Mouse (Mus musculus) urinary bladder, adult 18-20 months (tissue): ENCODE measurements at regions not wholly inside any gene's neighbourhood (a gene's known extent, or its start where the extent isn't known, plus 50 kb on each side); places are given as distances from the start of the nearest gene placed in this dataset.

Experiments used
- DNase-seq, 2 experiments: peaks; one replicate each; pipeline ENCODE4 v3.0.0; 2022; ENCODE audit warnings: low spot score in 2 of 2, mixed read lengths in 2 of 2

GRCm38 (mm10) chr5:74943737-74944403, 100.7 kb downstream of the Chic2 start:
- DNase-seq = peak; percentile 80 to 86

- no peak for DNase-seq
Measured at GRCm38 (mm10) chr5:74941426-74941825, 103.1 kb downstream of the Chic2 start.

DNA sequence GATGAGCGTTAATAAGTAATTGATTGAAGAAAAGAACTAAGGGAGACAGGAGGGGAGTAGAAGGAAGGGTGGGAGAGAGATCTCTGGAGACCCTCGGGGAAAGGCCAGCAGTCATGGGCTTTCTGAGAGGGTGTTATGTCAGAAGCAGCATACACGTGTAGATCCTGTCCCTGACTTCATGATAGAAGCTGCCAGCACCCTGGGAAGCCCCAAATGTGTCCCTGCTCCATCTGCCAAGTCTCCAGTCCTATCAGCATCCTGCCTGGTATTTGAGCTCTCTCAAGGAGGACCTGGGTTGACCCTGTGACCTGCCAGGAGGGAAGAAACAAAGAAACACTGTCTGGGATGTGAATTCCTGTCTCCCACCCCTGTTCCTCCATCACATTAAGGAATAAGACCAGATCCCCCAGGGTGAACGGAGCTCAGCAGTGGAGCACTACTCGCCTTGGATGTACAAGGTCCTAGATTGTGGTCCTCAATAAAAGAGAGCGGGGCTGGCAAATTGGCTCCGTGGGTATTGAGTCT, 107.1 kb downstream of the Chic2 start:
- no peak for DNase-seq

GRCm38 (mm10) chr5:74936087-74936486, 108.5 kb downstream of the Chic2 start:
- no peak for DNase-seq

DNA sequence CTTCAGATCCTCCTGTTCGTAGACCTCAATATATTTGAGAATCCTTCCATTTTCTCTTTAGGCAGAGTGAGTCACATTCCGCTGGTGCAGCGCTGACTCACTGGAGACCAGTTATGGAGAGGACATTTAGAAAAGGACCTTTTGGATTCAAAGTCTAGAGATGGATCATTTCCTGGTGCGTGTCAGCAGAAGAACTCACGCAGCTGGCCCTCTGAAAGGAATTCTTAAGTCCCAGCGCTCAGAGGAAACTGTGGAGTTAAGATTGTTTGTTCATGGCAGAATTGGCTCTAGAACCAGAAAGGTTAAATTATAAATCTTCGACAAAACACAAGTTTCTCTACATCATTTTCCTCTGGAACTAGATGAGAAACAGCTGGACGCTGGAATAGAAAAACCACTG, 108.9 kb downstream of the Chic2 start:
- no peak for DNase-seq

- DNase-seq = no peak
Measured at GRCm38 (mm10) chr5:74933276-74933675, 111.3 kb downstream of the Chic2 start.

- DNase-seq = no peak
Measured at GRCm38 (mm10) chr5:74932206-74932605, 112.4 kb downstream of the Chic2 start.

DNA sequence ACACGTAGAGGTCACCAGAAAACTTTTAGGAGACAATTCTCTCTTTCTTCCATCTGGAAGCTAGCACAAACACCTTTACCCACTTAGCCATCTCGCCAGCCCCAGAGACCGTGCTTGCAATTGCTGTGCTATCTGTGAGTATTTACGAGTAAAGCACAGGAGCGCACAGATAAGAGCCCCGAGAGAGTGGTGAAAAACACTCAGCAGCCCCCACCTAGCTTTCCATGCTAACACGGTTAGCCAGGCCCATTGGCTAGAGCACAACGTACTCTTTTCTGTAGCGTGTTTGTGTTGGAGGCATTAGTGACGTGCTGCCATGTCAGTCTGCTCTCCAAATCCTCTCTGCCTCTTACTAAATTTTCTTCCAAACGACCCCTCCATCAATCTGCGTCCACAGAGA, 112.8 kb downstream of the Chic2 start:
- DNase-seq = no peak

- no peak for DNase-seq
Measured at GRCm38 (mm10) chr5:74927543-74927942, 117.0 kb downstream of the Chic2 start.

- DNase-seq = peak in 1 of 2 experiments; percentile 45
Measured at GRCm38 (mm10) chr5:74925769-74926168, 118.8 kb downstream of the Chic2 start.

- no peak for DNase-seq
Measured at GRCm38 (mm10) chr5:74924031-74924533, 120.5 kb downstream of the Chic2 start.

GRCm38 (mm10) chr5:74923337-74923736, 121.2 kb downstream of the Chic2 start:
- DNase-seq = no peak

GRCm38 (mm10) chr5:74922881-74923280, 121.7 kb downstream of the Chic2 start:
- DNase-seq = no peak

DNA sequence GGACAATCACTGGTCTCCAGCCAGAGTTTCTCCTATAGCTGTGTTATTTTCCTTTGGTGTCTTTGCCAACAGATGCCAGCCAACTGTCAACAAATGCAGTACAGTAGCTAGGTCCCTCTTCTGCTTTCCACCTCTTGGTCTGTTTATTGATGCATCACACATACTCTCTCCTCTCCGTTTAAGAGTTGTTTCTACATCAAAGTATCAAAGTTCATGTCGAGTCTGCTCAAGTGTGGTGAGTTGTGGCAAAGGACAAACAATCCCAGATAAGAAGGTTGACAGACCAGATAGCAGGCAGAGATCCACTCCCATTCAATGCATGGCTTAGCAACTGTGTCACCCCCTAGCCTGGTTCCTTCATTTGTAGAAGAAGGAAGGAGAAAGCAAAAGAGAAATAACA, 123.6 kb downstream of the Chic2 start:
- no peak for DNase-seq

DNA sequence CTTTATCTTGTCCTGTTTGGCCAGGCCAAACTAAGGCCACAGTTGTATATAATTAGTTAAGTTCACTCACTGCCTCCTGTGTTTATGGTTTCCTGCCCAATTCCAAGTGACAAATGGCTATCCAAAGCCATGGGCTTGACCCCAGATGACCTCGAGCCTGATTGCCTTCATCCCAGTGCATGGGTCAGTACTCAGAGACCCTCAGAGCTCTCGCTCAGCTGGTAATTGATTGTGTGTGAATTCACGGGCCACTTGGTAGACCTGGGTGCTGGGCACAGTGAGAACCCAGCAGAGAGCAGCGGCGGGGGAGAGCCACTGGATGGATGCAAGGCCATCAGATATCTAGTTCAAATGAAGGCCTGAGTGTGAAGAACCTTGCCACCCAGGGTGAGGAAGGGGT, 124.1 kb downstream of the Chic2 start:
- DNase-seq = no peak

- DNase-seq = no peak
Measured at GRCm38 (mm10) chr5:74905504-74906061, 139.0 kb downstream of the Chic2 start.

DNA sequence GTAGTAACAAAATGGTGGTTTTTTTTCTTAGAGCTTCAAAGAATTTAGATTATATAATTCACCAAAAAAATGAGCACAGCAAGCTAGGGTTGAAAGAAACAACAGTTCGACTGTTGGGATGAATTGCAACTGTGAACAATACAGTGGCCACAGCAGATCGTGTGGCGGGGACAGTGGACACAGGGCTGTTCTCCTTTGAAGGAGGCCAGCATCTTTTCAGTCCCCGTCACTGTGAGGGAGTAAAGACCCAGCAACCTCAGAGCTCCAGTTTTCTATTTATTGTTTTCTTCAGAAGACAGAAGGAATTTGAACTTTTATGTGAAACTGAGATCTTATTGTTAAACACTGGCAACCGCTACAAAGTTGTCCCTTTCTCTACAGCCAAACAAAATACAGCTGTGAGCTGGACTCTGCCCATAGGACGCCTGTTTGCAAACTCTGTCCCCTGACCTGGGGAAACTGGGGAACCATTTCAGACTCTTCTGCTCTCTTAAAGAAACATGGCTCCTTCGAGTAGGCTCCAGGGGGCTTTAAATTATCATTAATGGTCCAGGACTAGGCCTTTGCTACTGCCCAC, 139.6 kb downstream of the Chic2 start:
- DNase-seq = no peak

GRCm38 (mm10) chr5:74904327-74904726, 140.2 kb downstream of the Chic2 start:
- DNase-seq = no peak

DNA sequence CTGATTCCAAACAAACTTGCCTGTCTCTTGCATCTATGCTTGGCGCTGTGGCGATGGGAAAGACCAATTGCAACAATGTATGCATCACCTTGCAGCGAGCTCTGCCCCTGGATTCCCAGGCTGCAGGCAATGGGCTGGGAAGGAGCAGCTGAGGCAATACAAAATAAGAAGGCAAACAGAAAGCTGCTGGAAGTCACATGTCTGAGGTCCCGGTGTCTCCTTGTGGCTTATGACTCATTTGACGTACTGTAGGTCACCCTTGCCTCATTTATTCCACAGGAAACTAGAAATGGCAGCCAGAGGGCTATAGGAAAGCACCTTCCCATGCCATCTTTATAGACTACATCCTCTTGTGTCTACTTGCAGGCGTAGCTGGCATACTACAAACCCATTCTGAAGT, 140.9 kb downstream of the Chic2 start:
- DNase-seq = no peak

DNA sequence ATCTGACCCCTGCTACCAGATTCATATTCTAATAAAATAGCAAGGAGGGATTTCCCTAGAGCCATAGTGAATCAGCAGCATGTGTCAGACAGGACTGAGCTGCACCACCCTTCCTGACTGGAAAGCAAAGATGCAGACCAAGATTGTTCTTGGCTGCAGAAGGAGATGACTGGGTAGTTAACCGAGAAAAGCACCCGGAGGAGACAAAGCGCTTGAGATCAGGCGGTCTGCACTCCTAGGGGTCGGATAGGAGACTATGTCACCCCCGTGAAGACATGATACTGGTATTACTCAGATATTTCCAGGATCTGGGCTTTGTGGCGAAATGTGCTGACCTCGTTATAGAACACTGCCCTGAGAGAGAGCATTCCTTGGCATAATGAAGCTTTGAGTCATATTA, 147.4 kb downstream of the Chic2 start:
- peak in 1 of 2 experiments; percentile 29 for DNase-seq

- no peak for DNase-seq
Measured at GRCm38 (mm10) chr5:74893276-74893675, 151.3 kb downstream of the Chic2 start.

GRCm38 (mm10) chr5:74891541-74891940, 153.0 kb downstream of the Chic2 start:
- no peak for DNase-seq

GRCm38 (mm10) chr5:74888934-74889333, 155.6 kb downstream of the Chic2 start:
- DNase-seq = no peak
